Mouse (Mus musculus): ENCODE data around the gene Fam133b. TPM values are rescaled to one million over a fixed set of nuclear protein-coding genes. Genes with fewer than 3 reads are reported as not detected.
"Not testable (repeated sequence)": the region's sequence is repeated elsewhere in the genome, so short reads cannot be mapped to it uniquely, and the experiment has no call there.

The Fam133b gene
- polyA plus RNA-seq, 1 experiment from 2014 or later: 32.1 TPM

DNA sequence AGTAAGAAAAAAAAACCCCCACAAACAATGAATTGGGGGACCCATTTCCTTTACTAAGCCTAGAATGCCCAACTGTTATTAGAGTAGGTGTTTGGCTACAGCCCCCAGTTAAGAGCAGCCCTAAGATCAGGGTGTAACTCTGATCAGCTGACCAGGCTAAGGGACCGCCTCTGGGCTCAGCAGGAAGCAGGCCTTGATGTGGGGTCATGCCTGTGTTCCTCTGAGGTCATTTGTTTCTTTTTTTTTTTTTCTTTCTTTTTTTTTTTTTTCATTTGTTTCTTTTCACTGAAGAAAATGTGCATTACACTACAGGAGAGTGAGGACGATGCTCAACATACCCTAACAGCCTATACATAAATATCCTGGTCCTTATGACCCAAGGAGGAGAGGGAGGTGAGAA is 34.3 kb downstream of the Fam133b start:
- Histone ChIP-seq H3K27me3 (no peaks in the 10 kb centered on the region), H3K4me1 (replicated peaks) (no peaks in the 10 kb centered on the region), H3K4me3 (no peak overlapping the region), H3K9me3 (0 out of 2 replicates have a peak, but pooled peaks cover 3% of the 10 kb centered on the region), H3K4me2 (no peak overlapping the region), H3K27ac (no peak overlapping the region), H3K9ac (no peak overlapping the region), H3K36me3 (peaks cover 92% of the 10 kb centered on the region)
- 93% methylated on average over 2 of the region's 2 CpGs for WGBS
- no peak for ATAC-seq (ENCODE audit: low FRiP score)

DNA sequence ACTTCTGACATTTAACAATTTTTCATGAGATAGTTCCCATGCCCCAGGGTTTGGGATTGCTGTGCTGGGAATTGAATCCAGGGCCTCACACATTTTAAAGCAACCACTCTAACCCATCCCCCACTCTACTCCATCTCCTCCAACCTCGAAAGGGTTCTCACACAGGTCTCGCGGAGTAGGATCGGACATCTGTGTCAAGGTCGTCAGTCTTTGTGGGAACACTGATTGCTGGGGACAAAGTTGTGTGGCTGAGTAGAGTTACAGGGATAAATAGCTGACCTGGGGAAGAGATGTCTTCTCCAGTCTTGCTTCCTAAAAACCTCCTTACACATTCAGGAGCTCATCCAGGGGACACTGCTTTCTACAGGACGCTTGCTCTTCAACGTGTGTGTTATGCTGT is 35.4 kb downstream of the Fam133b start:
- ATAC-seq (ENCODE audit: low FRiP score): no peak
- Histone ChIP-seq H3K9ac (no peak overlapping the region), H3K4me2 (no peak overlapping the region), H3K4me3 (no peak overlapping the region), H3K9me3 (0 out of 2 replicates have a peak, but pooled peaks cover 3% of the 10 kb centered on the region), H3K27me3 (no peaks in the 10 kb centered on the region), H3K36me3 (peaks cover 92% of the 10 kb centered on the region), H3K4me1 (replicated peaks) (no peaks in the 10 kb centered on the region), H3K27ac (no peak overlapping the region)
- WGBS: 98% methylated on average over 7 of the region's 7 CpGs

DNA sequence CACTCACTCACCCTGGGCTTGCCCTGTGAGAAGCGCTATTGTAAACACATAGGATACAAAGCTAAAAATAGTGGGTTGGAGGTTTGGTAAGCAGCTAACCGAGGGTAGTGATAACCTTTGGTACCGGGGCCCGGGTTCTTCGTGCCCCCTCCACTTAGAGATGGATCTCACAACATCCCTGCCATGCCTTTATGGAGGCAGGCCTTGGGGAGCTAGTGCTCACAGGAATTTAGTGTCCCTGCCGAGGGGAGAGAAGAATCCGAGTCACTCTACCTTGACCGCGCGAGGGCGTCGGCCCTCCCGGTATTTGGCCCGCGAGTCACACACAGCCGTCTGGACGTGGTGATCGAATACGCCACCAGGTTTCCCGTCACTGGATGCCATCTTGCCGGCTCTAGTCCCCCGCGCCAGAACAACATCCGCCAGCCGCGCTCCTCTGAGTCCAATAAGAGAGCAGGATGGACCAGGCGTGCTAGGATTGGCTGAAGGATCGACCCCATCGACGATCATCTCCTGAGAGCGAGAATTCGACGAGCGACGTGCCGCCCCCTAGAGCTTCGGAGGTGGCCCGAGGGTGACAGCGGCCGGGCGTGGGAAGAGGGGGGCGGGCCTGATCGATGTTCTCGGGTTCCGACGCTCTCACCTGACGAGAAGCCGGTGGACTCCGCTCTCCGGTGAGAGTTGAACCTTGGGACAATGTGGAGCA is 52.2 kb downstream of the Fam133b start, which contains the start of gene Pex1:
TSS of gene Pex1 (plus strand) at position 374 of the 706 bp plus-strand sequence.
- peak; percentile 98 for ATAC-seq (ENCODE audit: low FRiP score)
- Histone ChIP-seq H3K9me3 (no peaks in the 10 kb centered on the region), H3K27ac (peak within 1 kb of the TSS; percentile 90), H3K9ac (peak within 1 kb of the TSS; percentile 83), H3K36me3 (peaks cover 15% of the 10 kb centered on the region), H3K4me2 (peak within 1 kb of the TSS; percentile 83), H3K4me3 (peak within 1 kb of the TSS; percentile 79), H3K27me3 (no peaks in the 10 kb centered on the region), H3K4me1 (replicated peaks) (peaks cover 28% of the 10 kb centered on the region)
- under 1% methylated on average over 50 of the region's 50 CpGs for WGBS

DNA sequence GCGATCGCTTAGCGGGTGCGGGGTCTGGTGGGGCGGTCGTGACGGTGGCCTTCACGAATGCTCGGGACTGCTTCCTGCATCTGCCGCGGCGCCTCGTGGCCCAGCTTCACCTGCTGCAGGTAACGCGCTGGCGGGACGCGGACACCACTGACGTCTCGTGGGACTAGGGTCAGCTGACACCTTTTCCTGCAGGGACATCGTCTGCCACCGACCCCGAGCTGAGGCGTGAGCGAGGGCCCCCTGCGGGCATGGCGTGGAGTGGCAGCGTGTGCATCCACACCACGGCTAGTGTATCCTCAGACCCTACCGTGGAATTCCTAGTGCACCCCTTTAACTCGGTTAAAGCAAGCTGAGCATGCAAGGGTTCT is 52.8 kb downstream of the Fam133b start, which contains the start of gene Rbm48:
TSS of gene Rbm48 (minus strand) at position 187 of the 368 bp plus-strand sequence.
- Histone ChIP-seq H3K4me3 (peak within 1 kb of the TSS; percentile 79), H3K27me3 (no peaks in the 10 kb centered on the region), H3K4me1 (replicated peaks) (peaks cover 28% of the 10 kb centered on the region), H3K36me3 (peaks cover 10% of the 10 kb centered on the region), H3K27ac (peak within 1 kb of the TSS; percentile 90), H3K4me2 (peak within 1 kb of the TSS; percentile 83), H3K9me3 (no peaks in the 10 kb centered on the region), H3K9ac (peak within 1 kb of the TSS; percentile 83)
- 0% methylated on average over 31 of the region's 31 CpGs for WGBS
- peak; percentile 88 for ATAC-seq (ENCODE audit: low FRiP score)

DNA sequence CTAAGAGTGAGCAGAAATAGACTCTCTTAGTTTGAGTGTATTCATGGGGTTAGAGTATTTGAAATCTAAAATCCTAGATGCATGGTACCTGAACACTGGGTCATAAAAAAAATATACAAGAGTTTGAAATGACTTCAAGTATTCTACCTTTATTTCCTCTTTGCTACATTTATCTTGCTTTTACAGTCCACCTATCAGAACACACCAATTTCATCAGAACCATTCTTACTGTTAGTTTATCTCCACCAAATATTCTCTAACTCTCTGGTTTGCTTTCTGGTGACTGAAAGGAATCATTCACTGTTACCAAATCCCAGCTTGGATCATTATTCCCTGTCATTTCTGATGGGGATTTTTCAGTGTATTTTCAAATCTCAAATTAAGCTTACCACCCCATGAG is 53.5 kb downstream of the Fam133b start:
- Histone ChIP-seq H3K4me2 (peak overlapping the region; percentile 71), H3K4me1 (replicated peaks) (peaks cover 28% of the 10 kb centered on the region), H3K9ac (peak overlapping the region; percentile 83; the same call in 1 of the 2 replicates), H3K4me3 (peak overlapping the region; percentile 79), H3K9me3 (no peaks in the 10 kb centered on the region), H3K27me3 (no peaks in the 10 kb centered on the region), H3K36me3 (0 out of 2 replicates have a peak, but pooled peaks cover 5% of the 10 kb centered on the region), H3K27ac (no peak overlapping the region)
- ATAC-seq (ENCODE audit: low FRiP score): no peak

DNA sequence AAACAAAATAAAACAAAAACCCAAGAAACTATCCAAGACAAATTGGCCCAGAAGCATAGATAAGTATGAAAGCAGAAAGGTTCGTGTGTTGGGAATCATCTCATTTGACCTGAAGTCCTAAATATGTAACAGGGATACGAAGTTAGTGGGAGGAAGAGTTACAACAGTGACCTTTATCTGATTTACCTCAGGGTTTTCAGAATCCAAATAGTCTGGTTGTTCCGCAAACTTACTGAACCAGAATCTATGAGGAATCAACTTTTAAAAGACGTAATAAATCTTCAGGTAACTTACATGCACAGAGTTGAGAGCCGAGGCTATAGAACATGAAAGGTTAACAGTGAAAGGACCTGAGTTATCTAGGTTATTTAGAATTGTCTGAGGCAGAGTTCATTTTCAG is 55.1 kb downstream of the Fam133b start:
- Histone ChIP-seq H3K27me3 (no peaks in the 10 kb centered on the region), H3K9ac (no peak overlapping the region), H3K9me3 (no peaks in the 10 kb centered on the region), H3K4me3 (no peak overlapping the region), H3K36me3 (peaks cover 1% of the 10 kb centered on the region; the same call in 1 of the 2 replicates), H3K27ac (no peak overlapping the region), H3K4me1 (replicated peaks) (peaks cover 28% of the 10 kb centered on the region), H3K4me2 (no peak overlapping the region)
- 95% methylated on average over 5 of the region's 5 CpGs for WGBS
- ATAC-seq (ENCODE audit: low FRiP score): no peak

DNA sequence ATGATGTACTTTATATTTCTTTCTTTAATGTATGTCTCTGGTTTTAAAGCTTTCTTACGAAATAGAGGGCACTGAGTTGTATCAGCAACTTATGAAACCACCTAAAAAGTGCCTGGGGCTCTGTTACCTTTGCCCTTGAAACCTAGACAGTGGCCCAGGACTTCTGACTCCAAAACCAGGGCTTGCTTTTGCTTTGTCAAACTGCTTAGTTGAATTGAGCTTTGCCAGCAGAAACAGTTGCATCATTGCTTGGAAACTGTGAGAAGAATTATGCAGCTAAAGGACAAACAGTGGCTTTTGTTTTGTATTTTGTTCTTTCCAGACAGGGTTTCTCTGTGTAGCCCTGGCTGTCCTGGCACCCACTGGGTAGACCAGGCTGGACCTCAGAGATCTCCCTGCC is 56.7 kb downstream of the Fam133b start:
- H3K4me2 ChIP-seq: no peak overlapping the region
- ATAC-seq (ENCODE audit: low FRiP score): no peak
- H3K27ac ChIP-seq: no peak overlapping the region
- H3K9ac ChIP-seq: no peak overlapping the region
- no peaks in the 10 kb centered on the region for H3K9me3 ChIP-seq
- 92% methylated on average over 1 of the region's 1 CpGs for WGBS
- H3K27me3 ChIP-seq: no peaks in the 10 kb centered on the region
- H3K4me1 ChIP-seq (replicated peaks): peaks cover 14% of the 10 kb centered on the region
- H3K36me3 ChIP-seq: peaks cover 15% of the 10 kb centered on the region
- no peak overlapping the region for H3K4me3 ChIP-seq

DNA sequence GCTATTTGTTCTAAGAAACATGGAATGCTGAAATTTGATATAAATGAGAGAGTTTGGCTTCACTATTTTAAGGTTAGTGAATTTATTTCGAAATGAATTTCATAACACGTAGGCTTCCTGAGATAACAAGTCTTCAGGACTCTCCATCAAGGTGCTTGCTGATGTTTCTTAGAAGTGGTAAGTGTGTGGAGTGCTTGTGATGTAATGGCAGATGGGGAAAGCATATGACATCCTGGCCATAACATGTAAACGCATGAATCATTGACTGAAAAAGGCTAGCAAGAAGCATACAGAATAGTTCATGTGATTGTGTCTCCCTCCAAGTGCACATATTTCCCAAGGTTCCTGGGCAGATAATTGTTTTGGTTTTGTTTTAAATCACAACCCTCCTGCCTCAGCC is 57.2 kb downstream of the Fam133b start:
- 94% methylated on average over 3 of the region's 3 CpGs for WGBS
- H3K27me3 ChIP-seq: no peaks in the 10 kb centered on the region
- H3K4me2 ChIP-seq: no peak overlapping the region
- no peak for ATAC-seq (ENCODE audit: low FRiP score)
- peaks cover 20% of the 10 kb centered on the region for H3K36me3 ChIP-seq
- peaks cover 11% of the 10 kb centered on the region for H3K4me1 ChIP-seq (replicated peaks)
- no peak overlapping the region for H3K4me3 ChIP-seq
- H3K9ac ChIP-seq: no peak overlapping the region
- no peak overlapping the region for H3K27ac ChIP-seq
- H3K9me3 ChIP-seq: no peaks in the 10 kb centered on the region

DNA sequence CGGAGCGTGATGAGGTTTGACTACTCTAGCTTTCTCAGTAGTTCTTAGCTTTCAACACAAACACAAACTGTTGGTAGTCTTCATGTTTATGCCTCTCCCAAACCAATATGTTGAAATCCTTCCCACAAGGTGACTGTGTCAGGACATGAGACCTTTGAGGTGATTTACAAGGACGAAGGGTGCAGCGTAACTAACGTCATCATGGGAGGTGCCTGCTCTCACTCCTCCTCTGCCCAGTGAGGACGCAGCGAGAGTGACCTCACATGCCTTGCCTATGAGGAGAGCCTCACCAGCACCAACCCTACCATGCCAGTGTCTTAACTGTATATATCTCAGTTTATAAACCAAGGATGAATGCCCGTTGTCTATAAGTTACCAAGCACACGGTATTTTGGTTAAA is 63.5 kb downstream of the Fam133b start:
- no peak overlapping the region for H3K4me2 ChIP-seq
- no peak overlapping the region for H3K9ac ChIP-seq
- no peaks in the 10 kb centered on the region for H3K27me3 ChIP-seq
- H3K27ac ChIP-seq: no peak overlapping the region
- no peaks in the 10 kb centered on the region for H3K4me1 ChIP-seq (replicated peaks)
- 97% methylated on average over 9 of the region's 9 CpGs for WGBS
- no peaks in the 10 kb centered on the region for H3K9me3 ChIP-seq
- no peak overlapping the region for H3K4me3 ChIP-seq
- no peak for ATAC-seq (ENCODE audit: low FRiP score)
- H3K36me3 ChIP-seq: peaks cover 64% of the 10 kb centered on the region

DNA sequence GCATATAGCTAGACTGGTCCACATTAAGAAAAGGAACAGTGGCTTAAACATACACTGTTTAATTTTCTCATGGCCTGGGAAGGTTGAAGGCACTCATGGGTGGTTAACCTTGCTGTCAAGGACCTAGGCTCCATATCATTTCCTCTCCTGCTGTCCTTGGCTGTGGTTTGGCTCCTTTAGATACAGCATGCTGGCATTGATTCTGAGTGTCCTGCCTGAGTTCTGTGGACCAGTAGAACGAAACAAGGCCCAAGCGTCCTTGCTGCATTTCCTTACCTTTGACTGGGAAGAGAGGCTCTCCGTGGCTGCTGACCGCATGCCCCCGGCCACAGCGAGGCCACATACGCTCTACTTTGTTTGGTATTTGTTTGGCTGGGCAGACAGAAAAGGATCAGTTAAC is 65.6 kb downstream of the Fam133b start:
- Histone ChIP-seq H3K36me3 (peaks cover 68% of the 10 kb centered on the region), H3K4me1 (replicated peaks) (no peaks in the 10 kb centered on the region), H3K27me3 (no peaks in the 10 kb centered on the region), H3K4me3 (no peak overlapping the region), H3K4me2 (no peak overlapping the region), H3K27ac (no peak overlapping the region), H3K9ac (no peak overlapping the region), H3K9me3 (no peaks in the 10 kb centered on the region)
- ATAC-seq (ENCODE audit: low FRiP score): no peak
- 96% methylated on average over 7 of the region's 7 CpGs for WGBS

DNA sequence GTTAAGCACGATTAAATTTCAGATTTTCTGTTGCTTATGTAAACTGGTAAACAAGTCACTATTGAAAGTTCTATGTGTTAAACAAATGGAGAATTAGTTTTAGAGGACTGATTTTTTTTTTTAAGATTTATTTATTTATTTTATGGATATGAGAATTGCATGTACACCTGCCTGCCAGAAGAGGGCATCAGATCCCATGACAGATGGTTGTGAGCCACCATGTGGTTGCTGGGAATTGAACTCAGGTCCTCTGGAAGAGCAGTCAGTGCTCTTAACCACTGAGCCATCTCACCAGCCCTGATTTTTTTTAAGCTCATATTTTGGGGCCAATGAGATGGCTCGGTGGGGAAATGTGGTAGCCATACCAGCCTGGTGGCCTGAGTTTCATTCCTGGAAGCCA is 68.2 kb downstream of the Fam133b start:
- H3K4me1 ChIP-seq (replicated peaks); H3K4me2 ChIP-seq; H3K9me3 ChIP-seq; H3K4me3 ChIP-seq; H3K27me3 ChIP-seq; ATAC-seq (ENCODE audit: low FRiP score); H3K9ac ChIP-seq; H3K27ac ChIP-seq: not testable (repeated sequence)
- peaks cover 65% of the 10 kb centered on the region for H3K36me3 ChIP-seq
- WGBS: 96% methylated on average over 2 of the region's 2 CpGs
